In genomic region chr14:103769319-103770245, GRCm38 (mm10) we compare ENCODE assay signal across 23 mouse cellular contexts.
DNase-seq lines count a peak whose midpoint lies in the region; ATAC-seq and TF ChIP-seq lines count a peak whose summit lies in the region.
"Had no signal": no experiment of that assay in that cellular context is flagged by ENCODE, and none has a peak within 500 bp of the region (broad histone marks: within the 10 kb centered on the region; RNA-seq: fewer than 3 reads in every experiment).

No protein-coding gene starts in this region.

- no peak for TF ChIP-seq CTCF in forebrain, postnatal 0 days (IDR thresholded peaks at IDR 0.05; ENCODE audit: low read depth)

- no peak for ATAC-seq in forebrain, postnatal 0 days
- ATAC-seq in kidney, embryonic 14.5 days (ENCODE audit: low FRiP score, low TSS enrichment): peak; percentile 82
- 0 out of 2 replicates have a peak, but pooled peaks have one; percentile 14 for ATAC-seq in neural tube, embryonic 11.5 days (ENCODE audit: insufficient read depth, low FRiP score, low TSS enrichment)
- no peak for ATAC-seq in neural tube, embryonic 15.5 days (ENCODE audit: low FRiP score)
- ATAC-seq: inflammation-experienced regulatory T-cells, adult 6 months; midbrain, embryonic 13.5 days had no signal

- no peaks in the 10 kb centered on the region for H3K9me3 ChIP-seq in forebrain, embryonic 10.5 days
- H3K9me3 ChIP-seq in forebrain, postnatal 0 days (ENCODE audit: low read length): no peaks in the 10 kb centered on the region
- no peaks in the 10 kb centered on the region for H3K9me3 ChIP-seq in kidney, embryonic 14.5 days (ENCODE audit: control insufficient read depth, low read length)
- H3K9me3 ChIP-seq in neural tube, embryonic 11.5 days (ENCODE audit: control insufficient read depth, low read length): no peaks in the 10 kb centered on the region
- no peaks in the 10 kb centered on the region for H3K9me3 ChIP-seq in neural tube, embryonic 15.5 days (replicated peaks)
- H3K9me3 ChIP-seq: embryonic facial prominence, embryonic 15.5 days; heart, embryonic 13.5 days; limb, embryonic 15.5 days; liver, embryonic 15.5 days; midbrain, embryonic 13.5 days had no signal

- peak overlapping the region; percentile 82 for H3K27ac ChIP-seq in forebrain, embryonic 10.5 days
- no peak overlapping the region for H3K27ac ChIP-seq in forebrain, postnatal 0 days (ENCODE audit: low read depth, low read length)
- peak overlapping the region; percentile 62; the same call in 1 of the 2 replicates for H3K27ac ChIP-seq in kidney, embryonic 14.5 days (ENCODE audit: low read depth, low read length)
- H3K27ac ChIP-seq in neural tube, embryonic 11.5 days (ENCODE audit: low read depth, low read length): peak overlapping the region; percentile 56; the same call in 1 of the 2 replicates
- H3K27ac ChIP-seq in neural tube, embryonic 15.5 days (replicated peaks): no peak overlapping the region
- H3K27ac ChIP-seq: embryonic facial prominence, embryonic 15.5 days; heart, embryonic 13.5 days; layer of hippocampus, adult 2 months; limb, embryonic 15.5 days; liver, embryonic 15.5 days; macrophage; midbrain, embryonic 13.5 days had no signal

- 22% methylated on average over 9 of the region's 9 CpGs for WGBS in forebrain, embryonic 10.5 days
- 23% methylated on average over 9 of the region's 9 CpGs for WGBS in forebrain, postnatal 0 days
- 14% methylated on average over 9 of the region's 9 CpGs for WGBS in kidney, embryonic 14.5 days
- 18% methylated on average over 9 of the region's 9 CpGs for WGBS in neural tube, embryonic 11.5 days
- 21% methylated on average over 9 of the region's 9 CpGs for WGBS in neural tube, embryonic 15.5 days

- H3K4me2 ChIP-seq in forebrain, postnatal 0 days (ENCODE audit: low read depth): no peak overlapping the region
- H3K4me2 ChIP-seq in kidney, embryonic 14.5 days (replicated peaks; ENCODE audit: low read depth, low read length): no peak overlapping the region; the same call in 1 of the 2 replicates
- no peak overlapping the region for H3K4me2 ChIP-seq in neural tube, embryonic 11.5 days (ENCODE audit: low read depth)
- H3K4me2 ChIP-seq in neural tube, embryonic 15.5 days: no peak overlapping the region
- H3K4me2 ChIP-seq: embryonic facial prominence, embryonic 15.5 days; heart, embryonic 13.5 days; limb, embryonic 15.5 days; liver, embryonic 15.5 days; midbrain, embryonic 13.5 days had no signal

- H3K4me1 ChIP-seq in forebrain, embryonic 10.5 days: peaks cover 32% of the 10 kb centered on the region
- 0 out of 2 replicates have a peak, but pooled peaks cover 2% of the 10 kb centered on the region for H3K4me1 ChIP-seq in forebrain, postnatal 0 days (ENCODE audit: insufficient read depth)
- peaks cover 15% of the 10 kb centered on the region for H3K4me1 ChIP-seq in kidney, embryonic 14.5 days (ENCODE audit: control insufficient read depth, insufficient read depth, low read length)
- peaks cover 8% of the 10 kb centered on the region for H3K4me1 ChIP-seq in neural tube, embryonic 11.5 days (ENCODE audit: control insufficient read depth, insufficient read depth, low read length)
- no peaks in the 10 kb centered on the region for H3K4me1 ChIP-seq in neural tube, embryonic 15.5 days
- H3K4me1 ChIP-seq: embryonic facial prominence, embryonic 15.5 days; heart, embryonic 13.5 days; limb, embryonic 15.5 days; liver, embryonic 15.5 days had no signal

- H3K4me3 ChIP-seq in forebrain, embryonic 10.5 days: no peak overlapping the region
- H3K4me3 ChIP-seq in forebrain, postnatal 0 days (ENCODE audit: low read depth, low read length): no peak overlapping the region
- no peak overlapping the region for H3K4me3 ChIP-seq in kidney, embryonic 14.5 days (ENCODE audit: low read length)
- no peak overlapping the region for H3K4me3 ChIP-seq in neural tube, embryonic 11.5 days (ENCODE audit: low read depth, low read length)
- H3K4me3 ChIP-seq in neural tube, embryonic 15.5 days (replicated peaks): no peak overlapping the region
- H3K4me3 ChIP-seq: embryonic facial prominence, embryonic 15.5 days; heart, embryonic 13.5 days; layer of hippocampus, adult 2 months; limb, embryonic 15.5 days; liver, embryonic 15.5 days; midbrain, embryonic 13.5 days; myocyte had no signal

- no peaks in the 10 kb centered on the region for H3K36me3 ChIP-seq in forebrain, embryonic 10.5 days (replicated peaks)
- H3K36me3 ChIP-seq in forebrain, postnatal 0 days (ENCODE audit: insufficient read depth): no peaks in the 10 kb centered on the region
- no peaks in the 10 kb centered on the region for H3K36me3 ChIP-seq in kidney, embryonic 14.5 days (ENCODE audit: control insufficient read depth, insufficient read depth, low read length)
- H3K36me3 ChIP-seq in neural tube, embryonic 11.5 days (ENCODE audit: control insufficient read depth, insufficient read depth, low read length): no peaks in the 10 kb centered on the region
- no peaks in the 10 kb centered on the region for H3K36me3 ChIP-seq in neural tube, embryonic 15.5 days
- H3K36me3 ChIP-seq: embryonic facial prominence, embryonic 15.5 days; G1E; heart, embryonic 13.5 days; limb, embryonic 15.5 days; liver, embryonic 15.5 days; midbrain, embryonic 13.5 days had no signal

- H3K27me3 ChIP-seq in forebrain, embryonic 10.5 days (ENCODE audit: poor library complexity, severe bottlenecking): no peaks in the 10 kb centered on the region
- no peaks in the 10 kb centered on the region for H3K27me3 ChIP-seq in forebrain, postnatal 0 days (ENCODE audit: insufficient read depth, low read length)
- no peaks in the 10 kb centered on the region for H3K27me3 ChIP-seq in kidney, embryonic 14.5 days (ENCODE audit: control insufficient read depth, insufficient read depth, low read length)
- no peaks in the 10 kb centered on the region for H3K27me3 ChIP-seq in neural tube, embryonic 11.5 days (ENCODE audit: control insufficient read depth, insufficient read depth, low read length)
- H3K27me3 ChIP-seq in neural tube, embryonic 15.5 days (replicated peaks): no peaks in the 10 kb centered on the region
- H3K27me3 ChIP-seq: embryonic facial prominence, embryonic 15.5 days; heart, embryonic 13.5 days; limb, embryonic 15.5 days; liver, embryonic 15.5 days; midbrain, embryonic 13.5 days had no signal

- H3K9ac ChIP-seq in forebrain, postnatal 0 days: no peak overlapping the region
- H3K9ac ChIP-seq in kidney, embryonic 14.5 days (ENCODE audit: low read depth, low read length): no peak overlapping the region
- no peak overlapping the region for H3K9ac ChIP-seq in neural tube, embryonic 11.5 days (ENCODE audit: low read length)
- H3K9ac ChIP-seq in neural tube, embryonic 15.5 days (replicated peaks): no peak overlapping the region
- H3K9ac ChIP-seq: embryonic facial prominence, embryonic 15.5 days; heart, embryonic 13.5 days; limb, embryonic 15.5 days; liver, embryonic 15.5 days; midbrain, embryonic 13.5 days had no signal

- no peak for DNase-seq in forebrain, embryonic 10.5 days (ENCODE audit: extremely low spot score, low spot score)
- DNase-seq in forebrain, postnatal 0 days: no peak
- DNase-seq in kidney, adult 11 months: no peak
- no peak for DNase-seq in neural tube, embryonic 11.5 days (ENCODE audit: low spot score)
- peak; percentile 48 for DNase-seq in retina, postnatal 1 day
- DNase-seq in cerebellum, adult 11 months: no peak
- DNase-seq: adrenal gland, postnatal 14 days; cerebellum, postnatal 10 days; gastrocnemius, postnatal 14 days; heart, adult 18-20 months; thymus, postnatal 36 days had no signal

Comparison
In these comparisons a context has a peak if more than half of its experiments do, and no peak if none do; other contexts are left out.
1. H3K27ac ChIP-seq: peak in forebrain, embryonic 10.5 days (single experiment), kidney, embryonic 14.5 days (single experiment) and neural tube, embryonic 11.5 days (single experiment); none in forebrain, postnatal 0 days (single experiment) and neural tube, embryonic 15.5 days (single experiment).
2. ATAC-seq: peak in kidney, embryonic 14.5 days (single experiment) and neural tube, embryonic 11.5 days (single experiment); none in forebrain, postnatal 0 days (single experiment) and neural tube, embryonic 15.5 days (single experiment).